Mouse (Mus musculus): ENCODE measurements around the gene Ube2l3. TPM values are rescaled to one million over a fixed set of nuclear protein-coding genes. Genes with fewer than 3 reads are reported as not detected.

The Ube2l3 gene
- polyA plus RNA-seq, 1 experiment from 2014 or later, result 360 TPM

GRCm38 (mm10) chr16:17204990-17205389, 2.5 kb upstream of the Ube2l3 start:
- WGBS, result 3% methylated on average over 6 of the region's 6 CpGs
- no peak for ATAC-seq (replicated peaks; ENCODE audit: low FRiP score)
- Histone ChIP-seq H3K27ac (no peak overlapping the region), H3K4me1 (peaks cover 25% of the 10 kb centered on the region), H3K9me3 (replicated peaks) (no peaks in the 10 kb centered on the region), H3K36me3 (no peaks in the 10 kb centered on the region), H3K27me3 (peaks cover 25% of the 10 kb centered on the region), H3K4me3 (replicated peaks) (no peak overlapping the region), H3K9ac (no peak overlapping the region), H3K4me2 (no peak overlapping the region)

GRCm38 (mm10) chr16:17201977-17202376, 472 bp downstream of the Ube2l3 start:
- Histone ChIP-seq H3K36me3 (0 out of 2 replicates have a peak, but pooled peaks cover 8% of the 10 kb centered on the region), H3K9me3 (replicated peaks) (no peaks in the 10 kb centered on the region), H3K9ac (no peak overlapping the region), H3K27ac (peak overlapping the region; percentile 85), H3K27me3 (peaks cover 9% of the 10 kb centered on the region), H3K4me2 (no peak overlapping the region), H3K4me1 (peaks cover 20% of the 10 kb centered on the region), H3K4me3 (replicated peaks) (no peak overlapping the region)
- WGBS, result 39% methylated on average over 2 of the region's 2 CpGs
- ATAC-seq (replicated peaks; ENCODE audit: low FRiP score), result peak; percentile 70

- Histone ChIP-seq H3K9me3 (replicated peaks) (no peaks in the 10 kb centered on the region), H3K27me3 (peaks cover under 1% of the 10 kb centered on the region), H3K36me3 (0 out of 2 replicates have a peak, but pooled peaks cover 13% of the 10 kb centered on the region), H3K9ac (peak overlapping the region; percentile 99), H3K4me3 (replicated peaks) (peak overlapping the region; percentile 98), H3K4me1 (peaks cover 20% of the 10 kb centered on the region), H3K27ac (peak overlapping the region; percentile 85), H3K4me2 (peak overlapping the region; percentile 74)
- WGBS, result under 1% methylated on average over 72 of the region's 72 CpGs
- ATAC-seq (replicated peaks; ENCODE audit: low FRiP score), result peak; percentile 86
These were observed 1.3 kb downstream of the Ube2l3 start for GRCm38 (mm10) chr16:17200953-17201707.

GRCm38 (mm10) chr16:17200121-17200952, 2.1 kb downstream of the Ube2l3 start:
- H3K4me2 ChIP-seq, result peak overlapping the region; percentile 74
- peak; percentile 7; the same call in 1 of the 2 replicates for ATAC-seq (replicated peaks; ENCODE audit: low FRiP score)
- 4% methylated on average over 24 of the region's 24 CpGs for WGBS

DNA sequence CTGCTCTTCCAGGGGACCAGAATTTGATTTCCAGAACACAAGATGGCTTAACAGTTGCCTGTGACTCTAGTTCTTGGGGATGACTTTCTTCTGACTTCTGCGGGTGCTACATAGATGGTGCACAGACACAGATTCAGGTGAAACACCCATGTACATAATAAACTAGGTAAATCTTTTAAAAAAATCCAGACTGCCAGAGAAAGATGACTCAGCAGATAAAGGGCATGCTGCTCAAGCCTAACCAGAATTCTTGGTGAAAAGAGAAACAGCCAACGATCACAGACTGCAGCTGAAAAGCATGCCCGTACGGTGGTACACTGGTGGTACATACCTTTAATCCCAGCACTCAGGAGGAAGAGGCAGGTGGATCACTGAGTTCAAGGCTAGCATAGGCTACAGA, 8.6 kb downstream of the Ube2l3 start:
- Histone ChIP-seq H3K4me2 (no peak overlapping the region), H3K4me3 (replicated peaks) (no peak overlapping the region), H3K4me1 (no peaks in the 10 kb centered on the region), H3K36me3 (peaks cover 38% of the 10 kb centered on the region; the same call in 1 of the 2 replicates), H3K27me3 (no peaks in the 10 kb centered on the region), H3K27ac (no peak overlapping the region), H3K9ac (no peak overlapping the region), H3K9me3 (replicated peaks) (no peaks in the 10 kb centered on the region)
- no peak for ATAC-seq (replicated peaks; ENCODE audit: low FRiP score)
- 97% methylated on average over 4 of the region's 4 CpGs for WGBS

More at GRCm38 (mm10) chr16:17200121-17200952, 2.1 kb downstream of the Ube2l3 start:
- peaks cover 20% of the 10 kb centered on the region for H3K4me1 ChIP-seq
- H3K27ac ChIP-seq, result peak overlapping the region; percentile 85
- H3K4me3 ChIP-seq (replicated peaks), result peak overlapping the region; percentile 98
- peak overlapping the region; percentile 99 for H3K9ac ChIP-seq
- H3K9me3 ChIP-seq (replicated peaks), result no peaks in the 10 kb centered on the region
- 0 out of 2 replicates have a peak, but pooled peaks cover 13% of the 10 kb centered on the region for H3K36me3 ChIP-seq
- H3K27me3 ChIP-seq, result no peaks in the 10 kb centered on the region

GRCm38 (mm10) chr16:17185475-17185874, 17.0 kb downstream of the Ube2l3 start:
- ATAC-seq (replicated peaks; ENCODE audit: low FRiP score), result no peak
- Histone ChIP-seq H3K9ac (no peak overlapping the region), H3K27me3 (no peaks in the 10 kb centered on the region), H3K27ac (no peak overlapping the region), H3K4me1 (no peaks in the 10 kb centered on the region), H3K9me3 (replicated peaks) (no peaks in the 10 kb centered on the region), H3K4me2 (no peak overlapping the region), H3K4me3 (replicated peaks) (no peak overlapping the region), H3K36me3 (peaks cover 32% of the 10 kb centered on the region)

- no peak for ATAC-seq (replicated peaks; ENCODE audit: low FRiP score)
- H3K4me3 ChIP-seq (replicated peaks), result no peak overlapping the region
- 79% methylated on average over 3 of the region's 3 CpGs for WGBS
- H3K4me1 ChIP-seq, result no peaks in the 10 kb centered on the region
- H3K27me3 ChIP-seq, result no peaks in the 10 kb centered on the region
- no peak overlapping the region for H3K4me2 ChIP-seq
- no peak overlapping the region for H3K27ac ChIP-seq
- H3K36me3 ChIP-seq, result peaks cover 32% of the 10 kb centered on the region
- H3K9me3 ChIP-seq (replicated peaks), result no peaks in the 10 kb centered on the region
- no peak overlapping the region for H3K9ac ChIP-seq
These were observed 19.4 kb downstream of the Ube2l3 start for GRCm38 (mm10) chr16:17183003-17183402.

- no peak for ATAC-seq (replicated peaks; ENCODE audit: low FRiP score)
- H3K36me3 ChIP-seq, result peaks cover 37% of the 10 kb centered on the region
- no peak overlapping the region for H3K9ac ChIP-seq
- H3K4me3 ChIP-seq (replicated peaks), result no peak overlapping the region
- no peaks in the 10 kb centered on the region for H3K27me3 ChIP-seq
- 74% methylated on average over 2 of the region's 2 CpGs for WGBS
- H3K27ac ChIP-seq, result no peak overlapping the region
- no peak overlapping the region for H3K4me2 ChIP-seq
- no peaks in the 10 kb centered on the region for H3K4me1 ChIP-seq
- no peaks in the 10 kb centered on the region for H3K9me3 ChIP-seq (replicated peaks)
These were observed 20.3 kb downstream of the Ube2l3 start for GRCm38 (mm10) chr16:17182136-17182535.

- H3K27me3 ChIP-seq, result no peaks in the 10 kb centered on the region
- ATAC-seq (replicated peaks; ENCODE audit: low FRiP score), result no peak
- WGBS, result 86% methylated on average over 4 of the region's 4 CpGs
- no peak overlapping the region for H3K27ac ChIP-seq
- H3K36me3 ChIP-seq, result peaks cover 36% of the 10 kb centered on the region
- no peaks in the 10 kb centered on the region for H3K4me1 ChIP-seq
- no peak overlapping the region for H3K4me3 ChIP-seq (replicated peaks)
- no peak overlapping the region for H3K4me2 ChIP-seq
- no peaks in the 10 kb centered on the region for H3K9me3 ChIP-seq (replicated peaks)
- H3K9ac ChIP-seq, result no peak overlapping the region
These were observed 21.1 kb downstream of the Ube2l3 start for GRCm38 (mm10) chr16:17181382-17181781.

- no peak overlapping the region for H3K4me2 ChIP-seq
- WGBS, result 95% methylated on average over 3 of the region's 3 CpGs
- ATAC-seq (replicated peaks; ENCODE audit: low FRiP score), result no peak
- no peak overlapping the region for H3K4me3 ChIP-seq (replicated peaks)
- H3K27me3 ChIP-seq, result no peaks in the 10 kb centered on the region
- no peaks in the 10 kb centered on the region for H3K9me3 ChIP-seq (replicated peaks)
- H3K27ac ChIP-seq, result no peak overlapping the region
- H3K4me1 ChIP-seq, result no peaks in the 10 kb centered on the region
- no peak overlapping the region for H3K9ac ChIP-seq
- H3K36me3 ChIP-seq, result peaks cover 37% of the 10 kb centered on the region
These were observed 22.7 kb downstream of the Ube2l3 start for GRCm38 (mm10) chr16:17179706-17180105.

DNA sequence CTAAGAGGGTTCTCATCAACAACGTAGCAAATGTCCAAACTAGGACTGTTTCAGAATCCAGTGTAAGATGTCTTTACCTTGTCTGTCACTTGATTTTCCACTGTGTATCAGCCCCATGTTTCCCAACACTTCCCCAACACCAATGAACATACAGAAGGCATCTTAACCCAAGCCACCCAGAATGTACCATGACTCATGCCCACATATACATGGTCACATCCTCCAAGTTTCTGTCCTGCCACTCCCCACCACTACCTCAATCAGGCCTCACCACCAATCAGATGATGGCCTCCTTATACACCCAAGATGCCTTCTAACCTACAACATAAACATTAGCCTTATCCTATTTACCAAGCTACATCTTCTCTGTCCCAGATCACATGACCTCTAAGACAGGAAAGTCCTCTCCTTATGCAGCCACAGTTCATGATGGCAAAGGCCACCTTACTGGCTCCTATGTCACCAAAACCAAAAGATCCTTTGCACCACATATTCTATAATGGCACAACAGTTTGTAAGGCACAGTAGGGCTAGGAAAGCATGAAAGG, 24.8 kb downstream of the Ube2l3 start:
- 94% methylated on average over 1 of the region's 1 CpGs for WGBS
- Histone ChIP-seq H3K9ac (no peak overlapping the region), H3K27ac (no peak overlapping the region), H3K9me3 (replicated peaks) (no peaks in the 10 kb centered on the region), H3K36me3 (peaks cover 50% of the 10 kb centered on the region), H3K4me2 (no peak overlapping the region), H3K4me1 (no peaks in the 10 kb centered on the region), H3K27me3 (no peaks in the 10 kb centered on the region), H3K4me3 (replicated peaks) (no peak overlapping the region)
- ATAC-seq (replicated peaks; ENCODE audit: low FRiP score), result no peak

GRCm38 (mm10) chr16:17175765-17176164, 26.7 kb downstream of the Ube2l3 start:
- ATAC-seq (replicated peaks; ENCODE audit: low FRiP score), result no peak
- Histone ChIP-seq H3K36me3 (peaks cover 69% of the 10 kb centered on the region), H3K27me3 (no peaks in the 10 kb centered on the region), H3K4me3 (replicated peaks) (no peak overlapping the region), H3K4me1 (no peaks in the 10 kb centered on the region), H3K27ac (no peak overlapping the region), H3K9ac (no peak overlapping the region), H3K9me3 (replicated peaks) (no peaks in the 10 kb centered on the region), H3K4me2 (no peak overlapping the region)
- 85% methylated on average over 2 of the region's 2 CpGs for WGBS

Data from kidney, embryonic 15.5 days (tissue).